Mouse (Mus musculus): ENCODE data around the gene Ttc23. TPM values are rescaled to one million over a fixed set of nuclear protein-coding genes. Genes with fewer than 3 reads are reported as not detected.

Gene Ttc23
- polyA plus RNA-seq, 1 experiment: 2.2 TPM

- H3K36me3 ChIP-seq (ENCODE audit: control insufficient read depth, insufficient read depth, low read length): no peaks in the 10 kb centered on the region
- no peak overlapping the region for H3K4me3 ChIP-seq (ENCODE audit: low read depth, low read length)
- H3K27me3 ChIP-seq (ENCODE audit: control insufficient read depth, insufficient read depth, low read length): peaks cover 6% of the 10 kb centered on the region
- no peak for TF ChIP-seq CTCF (IDR thresholded peaks at IDR 0.05; ENCODE audit: extremely low read depth, insufficient read length, insufficient replicate concordance, low read depth, low read length)
- no peak for TF ChIP-seq POLR2A (IDR thresholded peaks at IDR 0.05; ENCODE audit: low read depth, low read length)
- peaks cover 8% of the 10 kb centered on the region for H3K4me1 ChIP-seq (ENCODE audit: control insufficient read depth, insufficient read depth, insufficient read length, low read length)
- no peak overlapping the region for H3K27ac ChIP-seq (ENCODE audit: insufficient read depth, low read depth, low read length)
- WGBS: 77% methylated on average over 7 of the region's 7 CpGs
Observed at GRCm38 (mm10) chr7:67755366-67755765, 108.2 kb downstream of the Ttc23 start.

GRCm38 (mm10) chr7:67756636-67757035 is 109.4 kb downstream of the Ttc23 start:
- TF ChIP-seq POLR2A (IDR thresholded peaks at IDR 0.05; ENCODE audit: low read depth, low read length) (no peak), CTCF (IDR thresholded peaks at IDR 0.05; ENCODE audit: extremely low read depth, insufficient read length, insufficient replicate concordance, low read depth, low read length) (no peak)
- Histone ChIP-seq H3K4me3 (ENCODE audit: low read depth, low read length) (no peak overlapping the region), H3K36me3 (ENCODE audit: control insufficient read depth, insufficient read depth, low read length) (no peaks in the 10 kb centered on the region), H3K27me3 (ENCODE audit: control insufficient read depth, insufficient read depth, low read length) (peaks cover 6% of the 10 kb centered on the region), H3K27ac (ENCODE audit: insufficient read depth, low read depth, low read length) (no peak overlapping the region), H3K4me1 (ENCODE audit: control insufficient read depth, insufficient read depth, insufficient read length, low read length) (peaks cover 8% of the 10 kb centered on the region)
- WGBS: 83% methylated on average over 5 of the region's 5 CpGs

GRCm38 (mm10) chr7:67758506-67758857 is 111.3 kb downstream of the Ttc23 start:
- Histone ChIP-seq H3K36me3 (ENCODE audit: control insufficient read depth, insufficient read depth, low read length) (no peaks in the 10 kb centered on the region), H3K4me1 (ENCODE audit: control insufficient read depth, insufficient read depth, insufficient read length, low read length) (peaks cover 8% of the 10 kb centered on the region), H3K4me3 (ENCODE audit: low read depth, low read length) (peak overlapping the region; percentile 73), H3K27ac (ENCODE audit: insufficient read depth, low read depth, low read length) (peak overlapping the region; percentile 36), H3K27me3 (ENCODE audit: control insufficient read depth, insufficient read depth, low read length) (peaks cover 6% of the 10 kb centered on the region)
- no peak for TF ChIP-seq CTCF (IDR thresholded peaks at IDR 0.05; ENCODE audit: extremely low read depth, insufficient read length, insufficient replicate concordance, low read depth, low read length)
- TF ChIP-seq POLR2A (IDR thresholded peaks at IDR 0.05; ENCODE audit: low read depth, low read length): no peak
- WGBS: 1% methylated on average over 19 of the region's 19 CpGs

GRCm38 (mm10) chr7:67758858-67759628 is 111.8 kb downstream of the Ttc23 start:
- H3K4me1 ChIP-seq (ENCODE audit: control insufficient read depth, insufficient read depth, insufficient read length, low read length): peaks cover 8% of the 10 kb centered on the region
- peak overlapping the region; percentile 73 for H3K4me3 ChIP-seq (ENCODE audit: low read depth, low read length)
- H3K27ac ChIP-seq (ENCODE audit: insufficient read depth, low read depth, low read length): peak overlapping the region; percentile 36; the same call in 1 of the 2 replicates
- peaks cover 6% of the 10 kb centered on the region for H3K27me3 ChIP-seq (ENCODE audit: control insufficient read depth, insufficient read depth, low read length)
- WGBS: under 1% methylated on average over 92 of the region's 92 CpGs
- H3K36me3 ChIP-seq (ENCODE audit: control insufficient read depth, insufficient read depth, low read length): no peaks in the 10 kb centered on the region
- TF ChIP-seq POLR2A (IDR thresholded peaks at IDR 0.05; ENCODE audit: low read depth, low read length): no peak
- no peak for TF ChIP-seq CTCF (IDR thresholded peaks at IDR 0.05; ENCODE audit: extremely low read depth, insufficient read length, insufficient replicate concordance, low read depth, low read length)

GRCm38 (mm10) chr7:67759629-67759995 is 112.4 kb downstream of the Ttc23 start, which contains the start of gene Synm:
TSS of gene Synm (minus strand) at chr7:67759742.
- H3K36me3 ChIP-seq (ENCODE audit: control insufficient read depth, insufficient read depth, low read length): no peaks in the 10 kb centered on the region
- H3K4me1 ChIP-seq (ENCODE audit: control insufficient read depth, insufficient read depth, insufficient read length, low read length): peaks cover 8% of the 10 kb centered on the region
- peak within 1 kb of the TSS; percentile 73 for H3K4me3 ChIP-seq (ENCODE audit: low read depth, low read length)
- H3K27ac ChIP-seq (ENCODE audit: insufficient read depth, low read depth, low read length): peak within 1 kb of the TSS; percentile 36; the same call in 1 of the 2 replicates
- peaks cover 6% of the 10 kb centered on the region for H3K27me3 ChIP-seq (ENCODE audit: control insufficient read depth, insufficient read depth, low read length)
- under 1% methylated on average over 37 of the region's 37 CpGs for WGBS
- TF ChIP-seq CTCF (IDR thresholded peaks at IDR 0.05; ENCODE audit: extremely low read depth, insufficient read length, insufficient replicate concordance, low read depth, low read length): peak; percentile 79
- peak; percentile 51 for TF ChIP-seq POLR2A (IDR thresholded peaks at IDR 0.05; ENCODE audit: low read depth, low read length)

GRCm38 (mm10) chr7:67763625-67764024 is 116.4 kb downstream of the Ttc23 start:
- WGBS: 67% methylated on average over 3 of the region's 3 CpGs
- TF ChIP-seq CTCF (IDR thresholded peaks at IDR 0.05; ENCODE audit: extremely low read depth, insufficient read length, insufficient replicate concordance, low read depth, low read length) (no peak), POLR2A (IDR thresholded peaks at IDR 0.05; ENCODE audit: low read depth, low read length) (no peak)
- no peaks in the 10 kb centered on the region for H3K36me3 ChIP-seq (ENCODE audit: control insufficient read depth, insufficient read depth, low read length)
- H3K27ac ChIP-seq (ENCODE audit: insufficient read depth, low read depth, low read length): no peak overlapping the region
- H3K4me1 ChIP-seq (ENCODE audit: control insufficient read depth, insufficient read depth, insufficient read length, low read length): peaks cover 6% of the 10 kb centered on the region
- H3K4me3 ChIP-seq (ENCODE audit: low read depth, low read length): no peak overlapping the region
- peaks cover 3% of the 10 kb centered on the region for H3K27me3 ChIP-seq (ENCODE audit: control insufficient read depth, insufficient read depth, low read length)

- H3K27ac ChIP-seq (ENCODE audit: insufficient read depth, low read depth, low read length): no peak overlapping the region
- 70% methylated on average over 3 of the region's 3 CpGs for WGBS
- no peaks in the 10 kb centered on the region for H3K27me3 ChIP-seq (ENCODE audit: control insufficient read depth, insufficient read depth, low read length)
- TF ChIP-seq CTCF (IDR thresholded peaks at IDR 0.05; ENCODE audit: extremely low read depth, insufficient read length, insufficient replicate concordance, low read depth, low read length): no peak
- no peak for TF ChIP-seq POLR2A (IDR thresholded peaks at IDR 0.05; ENCODE audit: low read depth, low read length)
- H3K36me3 ChIP-seq (ENCODE audit: control insufficient read depth, insufficient read depth, low read length): no peaks in the 10 kb centered on the region
- no peaks in the 10 kb centered on the region for H3K4me1 ChIP-seq (ENCODE audit: control insufficient read depth, insufficient read depth, insufficient read length, low read length)
- H3K4me3 ChIP-seq (ENCODE audit: low read depth, low read length): no peak overlapping the region
Observed at GRCm38 (mm10) chr7:67768125-67768524, 120.9 kb downstream of the Ttc23 start.
